ENCODE assay signal across 20 mouse cellular contexts in genomic region chr6:131339309-131339708, GRCm38 (mm10). TPM values are rescaled to one million over a fixed set of nuclear protein-coding genes. Genes with fewer than 3 reads are reported as not detected.
"Had no signal": no experiment of that assay in that cellular context is flagged by ENCODE, and none has a peak within 500 bp of the region (broad histone marks: within the 10 kb centered on the region; RNA-seq: fewer than 3 reads in every experiment).

No protein-coding gene starts in this region.

- H3K27me3 ChIP-seq: limb, embryonic 12.5 days; limb, embryonic 15.5 days; midbrain, embryonic 12.5 days; midbrain, embryonic 15.5 days; neural tube, embryonic 13.5 days had no signal

- H3K9ac ChIP-seq: limb, embryonic 12.5 days; limb, embryonic 15.5 days; liver, embryonic 14.5 days; liver, postnatal 0 days; lung, embryonic 14.5 days; midbrain, embryonic 12.5 days; midbrain, embryonic 15.5 days; neural tube, embryonic 13.5 days had no signal

- H3K4me3 ChIP-seq: limb, embryonic 12.5 days; limb, embryonic 15.5 days; midbrain, embryonic 12.5 days; midbrain, embryonic 15.5 days; neural tube, embryonic 13.5 days had no signal

- H3K36me3 ChIP-seq: limb, embryonic 12.5 days; limb, embryonic 15.5 days; midbrain, embryonic 12.5 days; midbrain, embryonic 15.5 days; neural tube, embryonic 13.5 days had no signal

- H3K9me3 ChIP-seq: limb, embryonic 12.5 days; limb, embryonic 15.5 days; midbrain, embryonic 12.5 days; midbrain, embryonic 15.5 days; neural tube, embryonic 13.5 days had no signal

- H3K27ac ChIP-seq: kidney, postnatal 0 days; limb, embryonic 12.5 days; limb, embryonic 15.5 days; liver, embryonic 14.5 days; macrophage; midbrain, embryonic 12.5 days; midbrain, embryonic 15.5 days; neural tube, embryonic 13.5 days had no signal

- DNase-seq: kidney, adult 18-20 months; kidney, postnatal 36 days; left cerebral cortex, postnatal 4 days; liver, postnatal 0 days; lung, embryonic 14.5 days; right cerebral cortex, postnatal 14 days; right cerebral cortex, postnatal 4 days; spleen, adult 18-20 months; thymus, postnatal 4 days had no signal

- H3K4me1 ChIP-seq: limb, embryonic 12.5 days; limb, embryonic 15.5 days; midbrain, embryonic 12.5 days; midbrain, embryonic 15.5 days; neural tube, embryonic 13.5 days had no signal

- H3K4me2 ChIP-seq: limb, embryonic 12.5 days; limb, embryonic 15.5 days; liver, embryonic 11.5 days; lung, embryonic 14.5 days; midbrain, embryonic 12.5 days; midbrain, embryonic 15.5 days; neural tube, embryonic 13.5 days had no signal

- ATAC-seq: inflammation-experienced regulatory T-cells, adult 6 months; liver, postnatal 0 days; lung, postnatal 0 days; midbrain, embryonic 15.5 days had no signal

RNA-seq across cellular contexts. Expression of gene Styk1, which starts 14.1 kb away (rescaled TPM):
- polyA plus RNA-seq: inflammation-experienced regulatory T-cells, adult 6 months; macrophage had no signal
